Mouse (Mus musculus) lung, adult 2 months (tissue): ENCODE measurements around the gene Gpt2.

Source experiments
- CTCF ChIP-seq: fragments of 200-500 bp; IDR thresholded peaks from 2 replicates; pipeline ENCODE4 v1.5.1; 2011; ENCODE audit warnings: mild to moderate bottlenecking, low read length, control low read depth; ENCODE audit not compliant: insufficient read depth
- POLR2A ChIP-seq: fragments of 200-500 bp; IDR thresholded peaks from 2 replicates; pipeline ENCODE4 v1.6.1; 2011; ENCODE audit warnings: low read depth, mild to moderate bottlenecking, control low read depth, low read length, borderline replicate concordance; ENCODE audit errors: extremely low read depth

DNA sequence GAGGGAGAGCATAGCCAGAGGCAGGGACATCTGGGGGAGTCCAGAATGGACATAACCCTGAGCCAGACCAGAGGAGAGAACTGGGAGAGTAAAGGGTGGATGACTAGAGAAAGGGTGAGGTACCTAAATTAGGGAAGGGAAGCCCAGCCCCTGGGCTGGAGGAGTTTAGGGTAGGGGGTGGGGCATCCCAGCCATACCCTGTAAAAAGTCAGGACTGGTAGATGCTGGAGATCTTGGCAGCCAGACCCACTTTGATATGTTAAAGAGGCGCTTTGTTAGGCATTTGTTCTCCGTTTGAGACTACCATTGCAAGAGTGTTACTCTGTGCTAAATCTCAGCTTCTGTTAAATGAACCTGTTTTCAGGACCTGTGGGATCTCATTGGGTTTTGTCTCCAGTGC is 6.2 kb downstream of the Gpt2 start:
- no peak for TF ChIP-seq CTCF
- TF ChIP-seq POLR2A, result no peak
